Mouse (Mus musculus) heart, adult 2 months (tissue): ENCODE data around the gene Cd200.

ENCODE experiments used
- CTCF ChIP-seq: fragments of 200-600 bp; IDR thresholded peaks from 2 replicates; pipeline ENCODE4 v1.8.1; 2022; ENCODE audit warnings: antibody characterized with exemption, mild to moderate bottlenecking, moderate library complexity
- POLR2A ChIP-seq: fragments of 200-500 bp; IDR thresholded peaks from 2 replicates; pipeline ENCODE4 v1.6.1; 2011; ENCODE audit warnings: mild to moderate bottlenecking, low read depth, low read length, control low read depth; ENCODE audit not compliant: insufficient read depth

- TF ChIP-seq POLR2A: no peak
- no peak for TF ChIP-seq CTCF
Measured at GRCm38 (mm10) chr16:45346367-45346766, 62.5 kb downstream of the Cd200 start.
